Mouse (Mus musculus) thymus, adult 2 months (tissue): Measurements from ENCODE around the gene Dop1b.

Source experiments
- CTCF ChIP-seq: fragments of 200-500 bp; IDR thresholded peaks from 2 replicates; pipeline ENCODE4 v1.5.1; 2012; ENCODE audit warnings: mild to moderate bottlenecking, control low read depth, low read length, moderate library complexity, borderline replicate concordance; ENCODE audit not compliant: control insufficient read depth, poor library complexity, insufficient read depth; ENCODE audit errors: extremely low read depth
- POLR2A ChIP-seq: fragments of 200-500 bp; IDR thresholded peaks from 2 replicates; pipeline ENCODE4 v1.6.1; 2012; ENCODE audit warnings: mild to moderate bottlenecking, low read length, control low read depth, moderate library complexity; ENCODE audit not compliant: control insufficient read depth, poor library complexity, insufficient read depth; ENCODE audit errors: extremely low read depth

DNA sequence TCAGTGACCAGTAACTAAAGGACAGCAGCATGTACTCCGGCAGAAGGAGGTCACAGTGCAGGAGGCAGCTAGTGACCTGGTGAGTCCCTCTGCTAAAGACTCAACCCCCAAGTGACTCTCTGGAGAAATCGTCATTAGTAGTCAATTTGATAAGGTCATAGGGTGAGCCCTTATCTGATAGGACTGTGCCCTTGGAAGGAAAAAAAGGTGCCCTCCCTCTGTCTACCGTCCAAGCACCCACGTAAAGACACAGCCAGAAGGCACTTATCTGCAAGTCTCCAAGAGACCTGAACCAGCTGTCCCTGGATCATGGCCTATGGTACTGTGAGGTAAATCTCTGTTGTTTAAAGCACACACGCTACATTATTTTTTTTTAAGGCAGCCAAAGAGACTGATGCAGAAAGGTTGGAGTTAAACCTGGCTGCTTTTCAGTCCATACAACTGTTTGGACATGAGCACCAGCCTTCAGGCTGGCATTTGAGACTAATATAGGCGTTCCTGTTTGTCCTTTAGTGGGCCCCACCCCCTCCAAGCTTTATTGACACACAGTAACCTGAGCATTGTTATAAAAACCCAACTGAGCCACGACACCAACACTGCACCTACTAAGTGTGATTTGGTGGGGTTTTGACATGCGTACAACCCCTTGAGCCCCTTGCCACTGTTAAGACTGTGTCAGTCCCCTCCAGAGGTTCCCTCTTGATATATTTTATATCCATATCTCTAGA, 13.9 kb downstream of the Dop1b start:
- TF ChIP-seq POLR2A (no peak), CTCF (no peak)
